8 mouse cellular contexts compared by ENCODE assay signal in the genomic region with DNA sequence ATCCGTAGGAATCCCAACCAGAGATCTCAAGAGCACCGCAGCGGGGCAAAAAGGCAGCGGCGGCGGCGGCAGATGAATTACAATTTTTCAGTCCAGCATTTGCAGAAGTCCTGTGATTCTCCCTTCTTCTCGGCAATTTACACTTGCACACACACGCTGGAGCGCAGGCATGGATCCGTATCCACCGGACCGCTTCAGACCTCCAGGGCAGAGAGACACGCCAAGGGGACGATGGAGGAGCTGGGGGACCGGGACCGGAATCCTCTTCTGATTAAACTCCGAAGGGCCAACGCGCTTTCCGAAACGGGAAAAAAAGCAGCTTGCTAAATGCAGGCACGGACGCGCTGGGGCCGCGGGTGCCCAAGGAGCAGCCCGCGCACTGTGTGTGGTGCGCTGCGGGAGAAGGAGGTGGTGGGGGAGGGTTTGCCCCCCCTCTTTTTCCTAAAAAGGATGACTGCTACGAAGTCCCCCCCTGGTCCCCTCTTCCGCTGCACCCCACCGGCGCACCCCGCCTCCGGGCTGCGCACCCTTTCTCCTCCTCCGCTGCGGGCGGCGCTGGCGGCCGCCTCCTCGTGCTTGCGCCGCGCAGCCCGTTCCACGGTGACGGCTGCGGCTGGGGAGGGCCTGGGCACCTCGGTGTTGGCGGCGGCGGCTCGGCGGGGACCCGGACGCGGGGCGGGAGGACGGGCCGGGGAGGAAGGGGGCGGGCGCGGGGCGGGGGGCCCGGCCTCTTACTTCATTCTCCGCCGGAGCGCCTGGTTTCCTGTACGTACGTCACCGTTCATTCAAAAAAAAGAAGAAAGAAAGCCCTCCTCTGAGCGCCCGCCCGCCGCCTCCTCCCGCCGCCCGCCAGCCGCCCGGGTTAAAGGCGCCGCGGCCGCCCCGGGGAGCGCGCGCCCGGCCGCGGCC. TPM values are rescaled to one million over a fixed set of nuclear protein-coding genes. Genes with fewer than 3 reads are reported as not detected.
DNase-seq lines count a peak whose midpoint lies in the region; ATAC-seq lines count a peak whose summit lies in the region.

A gene (minus strand): TSS at position 654 of the 909 bp plus-strand sequence.

- DNase-seq in MN1 (ENCODE audit: low spot score): peak; percentile 81
- DNase-seq in cerebellum, adult 9-11 months: peak; percentile 80
- DNase-seq in frontal cortex, postnatal 36 days (ENCODE audit: low spot score in 2 of 2): peak; percentile 65 to 71
- peak; percentile 59 to 71 for DNase-seq in left cerebral cortex, adult 8-10 months (ENCODE audit: low spot score in 2 of 2)
- peak; percentile 77 for DNase-seq in right cerebral cortex, adult 18-20 months
- peak; percentile 17 for DNase-seq in urinary bladder, postnatal 10 days (ENCODE audit: low spot score)

- H3K36me3 ChIP-seq in hindbrain, embryonic 15.5 days: no peaks in the 10 kb centered on the region

- no peaks in the 10 kb centered on the region for H3K9me3 ChIP-seq in hindbrain, embryonic 15.5 days

- H3K4me1 ChIP-seq in hindbrain, embryonic 15.5 days (replicated peaks): peaks cover 31% of the 10 kb centered on the region

- H3K4me3 ChIP-seq in hindbrain, embryonic 15.5 days: peak within 1 kb of the TSS; percentile 70

- H3K27me3 ChIP-seq in hindbrain, embryonic 15.5 days: 0 out of 2 replicates have a peak, but pooled peaks cover 3% of the 10 kb centered on the region

- H3K27ac ChIP-seq in hindbrain, embryonic 15.5 days (replicated peaks): peak within 1 kb of the TSS; percentile 97

- peak; percentile 88 for ATAC-seq in hindbrain, embryonic 15.5 days (ENCODE audit: low FRiP score, low read depth)
- ATAC-seq in megakaryocyte, adult 5-6 weeks (ENCODE audit: poor library complexity, severe bottlenecking): peak; percentile 59

- under 1% methylated on average over 74 of the region's 95 CpGs for WGBS in hindbrain, embryonic 15.5 days

- peak within 1 kb of the TSS; percentile 97 for H3K9ac ChIP-seq in hindbrain, embryonic 15.5 days

- peak within 1 kb of the TSS; percentile 99 for H3K4me2 ChIP-seq in hindbrain, embryonic 15.5 days

RNA-seq across cellular contexts. Expression of the gene that starts here (rescaled TPM):
- polyA plus RNA-seq in hindbrain, embryonic 15.5 days (2015; fragmentation: Nextera tagmentation; extraction: Ambion mirVana): 15.9 and 18.4 TPM in 2 replicates
- 10 to 100 TPM; 12.1 to 16.1 (median 13.3) TPM for total RNA-seq in left cerebral cortex, adult 8-10 months (2022)
- total RNA-seq in megakaryocyte, adult 5-6 weeks (2015): 7.1 and 8.0 TPM in 2 replicates
- 7.8 and 11.9 TPM in 2 replicates for total RNA-seq in megakaryocyte, adult 5-6 weeks (2017)

Comparison
In these comparisons a context has a peak if more than half of its experiments do, and no peak if none do; other contexts are left out.
1. Peak in every context shown above with its lines: DNase-seq, ATAC-seq, H3K4me3 ChIP-seq and H3K27ac ChIP-seq.
2. DNase-seq: peak in every context shown above with its lines; median percentile 81 in MN1; 80 in cerebellum, adult 9-11 months; 77 in right cerebral cortex, adult 18-20 months; 68 in frontal cortex, postnatal 36 days; 65 in left cerebral cortex, adult 8-10 months; 17 in urinary bladder, postnatal 10 days.